Mouse (Mus musculus) cortical plate, adult 2 months (tissue): ENCODE data around the gene Tubd1. TPM values are rescaled to one million over a fixed set of nuclear protein-coding genes. Genes with fewer than 3 reads are reported as not detected.
A peak's percentile ranks its signal among the peaks of the same experiment; 100 is the strongest.

Source experiments
- H3K27ac ChIP-seq: fragments of 200-500 bp; 2 replicates; pipeline ENCODE4 v1.5.1; 2012; ENCODE audit warnings: low read length, control low read depth, inconsistent platforms; ENCODE audit not compliant: insufficient read depth
- H3K4me1 ChIP-seq: fragments of 200-500 bp; 2 replicates; pipeline ENCODE4 v1.6.1; 2011; ENCODE audit warnings: low read length; ENCODE audit not compliant: control insufficient read depth, insufficient read depth
- H3K4me3 ChIP-seq: fragments of 200-500 bp; 2 replicates; pipeline ENCODE4 v1.5.1; 2011; ENCODE audit warnings: mild to moderate bottlenecking, low read length, control low read depth; ENCODE audit not compliant: insufficient read depth
- CTCF ChIP-seq: fragments of 200-500 bp; IDR thresholded peaks from 2 replicates; pipeline ENCODE4 v1.5.1; 2011; ENCODE audit warnings: mild to moderate bottlenecking, control low read depth, low read length; ENCODE audit not compliant: insufficient read depth; ENCODE audit errors: extremely low read depth
- POLR2A ChIP-seq: fragments of 200-500 bp; IDR thresholded peaks from 2 replicates; pipeline ENCODE4 v1.6.1; 2011; ENCODE audit warnings: mild to moderate bottlenecking, low read length, control low read depth; ENCODE audit not compliant: insufficient read depth; ENCODE audit errors: extremely low read depth
- polyA plus RNA-seq: library from polyadenylated mRNA; depleted of rRNA; stranded (reverse); fragments of >200 nt; gene quantifications from 2 replicates; pipeline ENCODE4 v1.2.3, GENCODE M21; 2012

The Tubd1 gene
- polyA plus RNA-seq, 1 experiment: 6.7 TPM

GRCm38 (mm10) chr11:86575632-86576378, 31.0 kb downstream of the Tubd1 start:
- TF ChIP-seq POLR2A (no peak), CTCF (no peak)

GRCm38 (mm10) chr11:86577231-86577630, 32.4 kb downstream of the Tubd1 start:
- 0 out of 2 replicates have a peak overlapping the region, but pooled peaks have one; percentile 76 for H3K27ac ChIP-seq
- TF ChIP-seq CTCF (no peak), POLR2A (no peak)
- H3K4me1 ChIP-seq: no peaks in the 10 kb centered on the region
- no peak overlapping the region for H3K4me3 ChIP-seq

More at GRCm38 (mm10) chr11:86575632-86576378, 31.0 kb downstream of the Tubd1 start:
- H3K4me1 ChIP-seq: no peaks in the 10 kb centered on the region
- no peak overlapping the region for H3K27ac ChIP-seq
- no peak overlapping the region for H3K4me3 ChIP-seq

DNA sequence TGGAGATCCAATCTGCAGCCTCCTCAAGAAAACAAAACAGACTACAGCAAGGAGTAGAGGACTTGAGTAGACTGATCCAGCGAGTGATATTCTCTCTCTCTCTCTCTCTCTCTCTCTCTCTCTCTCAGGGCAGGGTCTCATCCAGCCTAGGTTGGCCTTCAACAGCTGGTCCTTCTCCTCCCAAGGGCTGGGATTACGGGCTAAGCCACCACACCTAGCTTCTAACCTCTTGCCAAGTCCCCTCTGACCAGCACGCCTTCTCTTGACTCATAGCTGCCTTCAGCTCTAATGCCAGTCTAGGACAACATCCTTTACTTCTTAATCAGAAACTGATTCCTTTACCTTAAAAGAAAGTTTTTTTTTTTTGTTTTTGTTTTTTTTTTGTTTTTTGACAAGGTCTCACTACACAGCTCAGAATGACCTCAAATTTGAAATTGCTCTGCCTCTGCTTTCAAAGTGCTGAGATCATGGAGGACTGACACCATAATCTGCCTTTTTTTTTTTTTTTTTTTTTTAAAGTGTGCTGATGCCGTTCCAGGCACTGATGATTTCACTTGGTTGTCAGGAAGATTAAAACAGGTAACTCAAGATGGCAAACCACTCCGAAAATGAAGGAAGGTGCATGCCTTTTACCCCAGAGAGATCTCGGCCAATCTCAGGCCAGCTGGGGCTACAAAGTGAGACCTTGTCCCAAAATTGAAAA, 33.5 kb downstream of the Tubd1 start:
- H3K4me3 ChIP-seq: no peak overlapping the region
- TF ChIP-seq POLR2A (no peak), CTCF (no peak)
- H3K27ac ChIP-seq: 0 out of 2 replicates have a peak overlapping the region, but pooled peaks have one; percentile 76
- no peaks in the 10 kb centered on the region for H3K4me1 ChIP-seq

GRCm38 (mm10) chr11:86578809-86579730, 34.3 kb downstream of the Tubd1 start:
- H3K4me3 ChIP-seq: no peak overlapping the region
- H3K4me1 ChIP-seq: no peaks in the 10 kb centered on the region
- H3K27ac ChIP-seq: peak overlapping the region; percentile 71
- TF ChIP-seq POLR2A (no peak), CTCF (no peak)

- H3K4me1 ChIP-seq: no peaks in the 10 kb centered on the region
- H3K4me3 ChIP-seq: no peak overlapping the region
- TF ChIP-seq CTCF: no peak
- no peak for TF ChIP-seq POLR2A
- H3K27ac ChIP-seq: 0 out of 2 replicates have a peak overlapping the region, but pooled peaks have one; percentile 71
Measured at GRCm38 (mm10) chr11:86579731-86580318, 35.0 kb downstream of the Tubd1 start.

DNA sequence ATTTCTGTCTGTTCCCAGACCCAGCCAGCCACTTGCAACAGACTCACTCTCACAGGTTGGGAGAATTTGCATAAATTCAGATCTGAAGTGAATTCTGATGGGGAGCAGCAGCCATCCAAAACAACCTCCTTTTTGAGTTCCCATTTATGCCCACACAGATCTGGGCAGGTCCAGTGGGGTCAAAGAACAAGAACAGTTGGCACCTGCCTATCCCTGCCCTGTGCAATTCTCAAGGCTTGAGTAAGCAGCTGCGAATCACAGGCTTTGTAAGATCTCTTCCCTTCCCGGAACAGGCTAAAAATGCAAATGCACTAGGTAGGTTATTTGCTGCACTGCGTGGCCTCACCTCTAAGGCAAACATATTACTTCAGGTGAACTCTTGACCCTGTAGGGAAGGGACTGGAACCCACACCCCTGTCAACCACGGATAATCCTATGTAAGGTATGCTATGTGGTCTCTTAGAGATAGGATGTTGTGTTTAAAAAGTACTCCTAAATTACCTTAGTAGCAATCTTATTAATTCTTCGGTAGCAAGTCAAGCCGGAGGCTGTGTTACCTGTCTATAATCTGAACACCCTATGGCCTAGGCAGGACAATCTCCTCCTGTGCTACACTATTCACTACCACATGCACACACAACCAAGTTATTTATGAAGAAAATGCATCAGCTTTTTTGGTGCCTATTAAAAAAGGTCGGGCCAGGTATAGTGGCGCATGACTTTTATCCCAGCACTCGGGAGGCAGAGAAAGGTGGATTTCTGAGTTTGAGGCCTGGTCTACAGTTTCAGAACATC, 35.7 kb downstream of the Tubd1 start:
- H3K27ac ChIP-seq: 0 out of 2 replicates have a peak overlapping the region, but pooled peaks have one; percentile 43
- no peak overlapping the region for H3K4me3 ChIP-seq
- TF ChIP-seq CTCF (no peak), POLR2A (no peak)
- H3K4me1 ChIP-seq: peaks cover 1% of the 10 kb centered on the region; the same call in 1 of the 2 replicates

- TF ChIP-seq POLR2A (no peak), CTCF (no peak)
Measured at GRCm38 (mm10) chr11:86581250-86581753, 36.5 kb downstream of the Tubd1 start.

More at GRCm38 (mm10) chr11:86581250-86581753, 36.5 kb downstream of the Tubd1 start:
- no peak overlapping the region for H3K4me3 ChIP-seq
- H3K27ac ChIP-seq: peak overlapping the region; percentile 89
- peaks cover 2% of the 10 kb centered on the region; the same call in 1 of the 2 replicates for H3K4me1 ChIP-seq
